Mouse (Mus musculus): Measurements from ENCODE around the gene Anpep. TPM values are rescaled to one million over a fixed set of nuclear protein-coding genes. Genes with fewer than 3 reads are reported as not detected.

The Anpep gene
- polyA plus RNA-seq, 1 experiment from 2014 or later = 7.4 TPM

DNA sequence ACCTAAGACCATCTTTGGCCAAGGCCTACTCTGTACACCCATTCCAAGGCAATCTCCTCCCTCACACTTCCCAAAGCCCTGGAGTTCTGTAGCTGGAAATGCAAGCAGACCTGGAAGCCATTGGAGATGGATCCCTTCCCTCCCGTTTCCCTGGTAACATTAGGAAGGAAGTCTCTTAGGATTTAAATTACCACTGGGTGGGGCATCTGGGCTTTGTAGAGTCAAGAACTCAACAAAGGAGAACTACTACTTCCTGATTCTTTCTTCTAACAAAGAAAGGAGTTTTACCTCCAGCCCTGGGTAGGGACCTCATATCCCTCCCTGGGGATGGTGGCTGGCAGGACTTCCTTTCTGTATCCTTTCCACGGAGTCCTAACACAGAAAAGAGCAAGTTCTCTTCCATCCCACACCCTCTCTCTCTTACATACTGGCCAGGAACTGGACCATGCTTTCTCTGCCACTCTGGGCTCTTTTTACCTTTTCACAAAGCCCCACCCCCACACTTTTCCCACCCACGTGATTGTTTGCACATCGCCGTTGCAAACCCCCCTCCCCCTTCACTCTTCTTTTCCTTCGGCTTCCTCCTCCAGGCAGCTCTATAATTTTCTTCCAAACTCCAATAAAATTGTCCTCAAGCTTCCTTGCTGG, 8.3 kb upstream of the Anpep start:
- Histone ChIP-seq H3K9me3 (ENCODE audit: control insufficient read depth, low read length) (no peaks in the 10 kb centered on the region), H3K27ac (ENCODE audit: low read length) (peak overlapping the region; percentile 43), H3K27me3 (ENCODE audit: control insufficient read depth, insufficient read depth, low read depth, low read length) (no peaks in the 10 kb centered on the region), H3K9ac (ENCODE audit: low read length) (no peak overlapping the region), H3K4me3 (ENCODE audit: low read length) (no peak overlapping the region), H3K36me3 (ENCODE audit: control insufficient read depth, insufficient read depth, low read length) (no peaks in the 10 kb centered on the region), H3K4me2 (ENCODE audit: low read depth, low read length) (no peak overlapping the region), H3K4me1 (replicated peaks; ENCODE audit: control insufficient read depth, insufficient read depth, low read length) (peaks cover 5% of the 10 kb centered on the region; the same call in 1 of the 2 replicates)
- 35% methylated on average over 6 of the region's 6 CpGs for WGBS
- ATAC-seq (ENCODE audit: low read depth) = peak; percentile 23; the same call in 1 of the 2 replicates

DNA sequence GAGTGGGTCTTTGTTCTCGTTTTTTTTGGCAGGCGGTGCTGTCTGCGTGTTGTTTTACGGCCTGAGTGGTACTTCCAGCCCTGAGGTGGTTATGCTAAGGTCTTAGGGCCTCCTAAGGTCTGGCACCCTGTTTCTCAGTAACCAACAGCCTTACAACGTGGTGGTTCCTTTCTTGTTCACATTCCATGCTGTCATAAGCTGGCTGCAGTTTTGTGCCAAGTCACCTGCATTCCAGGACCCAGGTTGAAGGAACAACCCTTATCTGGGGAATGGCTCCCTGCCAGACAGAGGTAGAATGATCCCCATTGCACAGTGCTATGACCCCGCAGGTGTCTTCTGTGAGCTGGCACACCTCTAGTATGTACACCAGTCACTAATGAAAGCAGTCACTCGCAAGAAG, 7.6 kb upstream of the Anpep start:
- H3K36me3 ChIP-seq (ENCODE audit: control insufficient read depth, insufficient read depth, low read length) = no peaks in the 10 kb centered on the region
- H3K27ac ChIP-seq (ENCODE audit: low read length) = peak overlapping the region; percentile 43
- no peak overlapping the region for H3K4me3 ChIP-seq (ENCODE audit: low read length)
- peaks cover 5% of the 10 kb centered on the region; the same call in 1 of the 2 replicates for H3K4me1 ChIP-seq (replicated peaks; ENCODE audit: control insufficient read depth, insufficient read depth, low read length)
- no peaks in the 10 kb centered on the region for H3K9me3 ChIP-seq (ENCODE audit: control insufficient read depth, low read length)
- no peak overlapping the region for H3K4me2 ChIP-seq (ENCODE audit: low read depth, low read length)
- 57% methylated on average over 7 of the region's 7 CpGs for WGBS
- no peak overlapping the region for H3K9ac ChIP-seq (ENCODE audit: low read length)
- ATAC-seq (ENCODE audit: low read depth) = peak; percentile 74
- no peaks in the 10 kb centered on the region for H3K27me3 ChIP-seq (ENCODE audit: control insufficient read depth, insufficient read depth, low read depth, low read length)

DNA sequence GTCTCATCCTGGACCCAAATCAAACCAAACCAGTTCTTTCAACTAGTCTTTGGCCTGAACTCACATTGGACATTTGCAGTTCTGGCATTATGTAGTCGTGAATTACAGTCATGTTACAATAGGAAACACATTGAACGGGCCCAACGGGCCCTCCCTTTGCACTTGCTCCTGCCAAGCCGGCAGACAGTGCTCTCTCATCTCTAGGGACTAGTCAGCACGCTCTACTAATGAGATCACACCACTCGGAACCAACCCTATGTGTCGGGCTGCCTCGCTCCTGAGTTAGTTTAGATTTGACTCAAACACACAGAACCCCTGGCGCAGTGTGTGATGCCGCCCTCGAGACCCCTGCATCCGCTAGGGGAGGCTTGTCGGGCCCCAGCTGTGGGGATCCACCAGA, 7.0 kb upstream of the Anpep start:
- 0 out of 2 replicates have a peak, but pooled peaks have one; percentile 6 for ATAC-seq (ENCODE audit: low read depth)
- H3K27ac ChIP-seq (ENCODE audit: low read length) = peak overlapping the region; percentile 43
- 74% methylated on average over 13 of the region's 13 CpGs for WGBS
- H3K4me2 ChIP-seq (ENCODE audit: low read depth, low read length) = no peak overlapping the region
- H3K9ac ChIP-seq (ENCODE audit: low read length) = no peak overlapping the region
- no peaks in the 10 kb centered on the region for H3K9me3 ChIP-seq (ENCODE audit: control insufficient read depth, low read length)
- no peaks in the 10 kb centered on the region for H3K36me3 ChIP-seq (ENCODE audit: control insufficient read depth, insufficient read depth, low read length)
- H3K4me3 ChIP-seq (ENCODE audit: low read length) = no peak overlapping the region
- H3K27me3 ChIP-seq (ENCODE audit: control insufficient read depth, insufficient read depth, low read depth, low read length) = no peaks in the 10 kb centered on the region
- peaks cover 5% of the 10 kb centered on the region; the same call in 1 of the 2 replicates for H3K4me1 ChIP-seq (replicated peaks; ENCODE audit: control insufficient read depth, insufficient read depth, low read length)

DNA sequence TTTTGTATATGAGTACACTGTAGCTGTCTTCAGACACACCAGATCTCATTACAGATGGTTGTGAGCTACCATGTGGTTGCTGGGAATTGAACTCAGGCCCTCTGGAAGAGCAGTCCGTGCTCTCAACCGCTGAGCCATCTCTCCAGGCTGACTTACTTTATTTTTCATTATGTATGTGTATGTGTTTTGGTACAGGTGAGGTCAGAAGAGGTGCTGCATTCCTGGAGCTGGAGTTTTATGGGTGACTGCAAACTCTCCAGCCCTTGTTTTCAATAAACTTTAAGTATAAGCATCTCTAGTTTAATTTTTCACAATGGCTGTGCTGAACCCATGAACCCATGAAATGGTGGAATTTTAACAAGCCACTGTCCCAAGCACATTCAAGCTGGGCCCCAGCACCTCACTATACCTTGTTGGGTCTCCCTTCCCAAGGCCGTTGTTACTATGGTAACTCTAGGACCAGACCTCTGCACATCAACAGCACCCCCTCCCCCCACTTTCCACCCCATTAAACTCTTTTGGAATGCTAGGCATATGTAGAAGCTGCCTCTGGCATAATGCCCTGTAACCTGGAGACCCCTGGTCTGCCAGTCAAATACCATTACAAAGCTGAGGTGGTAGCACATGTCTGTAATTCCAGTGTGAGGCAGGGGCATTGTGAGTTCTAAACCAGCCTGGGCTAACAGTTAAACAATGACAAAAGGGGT, 5.6 kb upstream of the Anpep start:
- ATAC-seq (ENCODE audit: low read depth) = no peak
- Histone ChIP-seq H3K27ac (ENCODE audit: low read length) (no peak overlapping the region), H3K27me3 (ENCODE audit: control insufficient read depth, insufficient read depth, low read depth, low read length) (no peaks in the 10 kb centered on the region), H3K36me3 (ENCODE audit: control insufficient read depth, insufficient read depth, low read length) (no peaks in the 10 kb centered on the region), H3K4me1 (replicated peaks; ENCODE audit: control insufficient read depth, insufficient read depth, low read length) (peaks cover 5% of the 10 kb centered on the region; the same call in 1 of the 2 replicates), H3K4me3 (ENCODE audit: low read length) (no peak overlapping the region), H3K9me3 (ENCODE audit: control insufficient read depth, low read length) (no peaks in the 10 kb centered on the region), H3K4me2 (ENCODE audit: low read depth, low read length) (no peak overlapping the region), H3K9ac (ENCODE audit: low read length) (no peak overlapping the region)
- 71% methylated on average over 3 of the region's 3 CpGs for whole genome bisulfite sequencing

DNA sequence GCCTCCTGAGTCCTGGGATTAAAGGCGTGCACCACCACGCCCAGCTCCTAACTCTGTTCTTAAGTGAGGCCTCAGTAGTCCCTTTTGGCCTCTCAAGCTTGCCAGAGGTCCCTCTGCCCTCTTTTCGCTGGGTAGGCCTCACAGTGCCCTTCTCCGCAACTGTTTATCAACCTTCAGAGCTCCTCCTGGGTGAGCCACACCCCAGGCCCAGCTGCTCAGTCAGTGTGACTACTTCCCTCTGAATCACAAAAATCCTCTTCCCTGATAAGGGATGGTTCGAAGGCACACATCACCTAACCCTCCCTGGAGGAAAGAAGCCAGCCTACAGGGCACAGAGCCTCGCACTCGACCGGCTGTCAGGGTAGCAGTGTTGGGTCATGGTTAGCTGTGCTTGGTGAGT, 935 bp upstream of the Anpep start:
- no peaks in the 10 kb centered on the region for H3K27me3 ChIP-seq (ENCODE audit: control insufficient read depth, insufficient read depth, low read depth, low read length)
- WGBS = 84% methylated on average over 8 of the region's 8 CpGs
- H3K36me3 ChIP-seq (ENCODE audit: control insufficient read depth, insufficient read depth, low read length) = no peaks in the 10 kb centered on the region
- H3K4me3 ChIP-seq (ENCODE audit: low read length) = no peak overlapping the region
- H3K27ac ChIP-seq (ENCODE audit: low read length) = no peak overlapping the region
- peaks cover 5% of the 10 kb centered on the region for H3K4me1 ChIP-seq (replicated peaks; ENCODE audit: control insufficient read depth, insufficient read depth, low read length)
- H3K9me3 ChIP-seq (ENCODE audit: control insufficient read depth, low read length) = no peaks in the 10 kb centered on the region
- no peak for ATAC-seq (ENCODE audit: low read depth)
- H3K9ac ChIP-seq (ENCODE audit: low read length) = no peak overlapping the region
- H3K4me2 ChIP-seq (ENCODE audit: low read depth, low read length) = no peak overlapping the region

DNA sequence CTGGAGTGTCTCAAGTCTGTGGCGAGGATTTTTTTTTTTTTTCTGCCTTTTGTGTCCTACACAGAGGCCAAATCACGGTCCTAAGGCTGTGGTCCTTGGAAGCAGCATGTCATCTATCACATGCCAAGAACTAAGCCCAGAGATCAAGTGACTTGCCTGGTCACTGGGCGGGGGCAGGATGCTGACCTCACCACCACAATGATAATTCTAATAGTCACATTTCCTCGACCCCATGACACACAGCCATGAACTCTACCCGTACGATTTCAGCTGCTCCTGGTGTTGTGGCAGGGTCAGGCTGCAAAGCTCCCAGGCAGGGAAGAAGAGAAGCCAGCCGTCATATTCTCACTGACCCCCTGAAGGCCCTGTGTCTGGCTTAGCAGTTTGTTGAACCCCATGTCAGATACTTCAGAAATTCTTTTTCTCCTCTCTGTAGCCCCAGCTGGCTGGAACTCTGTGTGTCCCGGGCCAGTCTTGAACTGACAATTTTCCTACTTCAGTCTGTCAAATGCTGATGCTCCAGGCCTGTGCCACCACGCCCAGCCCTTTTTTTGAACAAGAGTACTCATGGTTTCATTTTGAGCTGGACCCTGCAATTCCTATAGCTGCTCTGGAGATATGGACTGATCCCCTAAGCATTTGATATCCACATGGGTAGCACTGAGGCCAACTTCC, 1.8 kb downstream of the Anpep start:
- Histone ChIP-seq H3K4me1 (replicated peaks; ENCODE audit: control insufficient read depth, insufficient read depth, low read length) (peaks cover 5% of the 10 kb centered on the region), H3K27ac (ENCODE audit: low read length) (no peak overlapping the region), H3K9me3 (ENCODE audit: control insufficient read depth, low read length) (no peaks in the 10 kb centered on the region), H3K4me3 (ENCODE audit: low read length) (no peak overlapping the region), H3K36me3 (ENCODE audit: control insufficient read depth, insufficient read depth, low read length) (no peaks in the 10 kb centered on the region), H3K9ac (ENCODE audit: low read length) (no peak overlapping the region), H3K27me3 (ENCODE audit: control insufficient read depth, insufficient read depth, low read depth, low read length) (no peaks in the 10 kb centered on the region), H3K4me2 (ENCODE audit: low read depth, low read length) (no peak overlapping the region)
- WGBS = 50% methylated on average over 9 of the region's 9 CpGs
- ATAC-seq (ENCODE audit: low read depth) = no peak

DNA sequence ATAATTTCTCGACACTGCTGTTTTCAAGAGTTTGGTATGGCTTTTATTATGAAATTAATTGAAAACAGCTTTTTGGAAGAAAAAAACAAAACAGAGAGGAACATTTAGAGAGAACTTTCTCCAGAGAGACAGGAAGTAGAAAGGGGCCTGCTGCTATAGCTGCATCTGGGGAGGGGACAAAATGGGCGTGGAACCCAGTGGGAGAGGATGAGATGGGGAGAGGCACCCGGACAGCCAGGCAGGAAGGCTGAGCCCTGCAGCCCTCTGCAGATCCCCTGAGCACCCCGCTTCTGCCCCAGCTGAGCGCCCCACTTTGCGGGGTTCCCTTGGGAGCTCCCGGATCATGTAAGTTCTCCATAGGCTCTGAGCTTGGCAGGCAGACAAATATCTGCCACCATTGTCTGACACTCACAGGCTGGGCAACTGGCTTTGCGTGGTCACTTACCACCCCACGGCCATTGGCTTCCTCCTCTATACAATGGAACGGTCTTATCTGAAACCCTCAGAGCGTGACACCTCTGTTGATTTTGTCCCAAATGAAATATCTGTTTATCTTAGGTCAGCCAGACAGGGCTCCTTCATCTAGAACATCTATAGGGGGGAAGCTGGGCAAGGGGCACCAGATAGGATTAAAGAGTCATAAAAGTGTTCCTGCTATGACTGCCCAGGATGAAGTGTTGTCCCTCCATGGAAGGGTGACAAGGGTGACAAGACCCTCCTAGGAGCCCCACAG, 2.5 kb downstream of the Anpep start:
- H3K27ac ChIP-seq (ENCODE audit: low read length) = no peak overlapping the region
- ATAC-seq (ENCODE audit: low read depth) = 0 out of 2 replicates have a peak, but pooled peaks have one; percentile 23
- no peaks in the 10 kb centered on the region for H3K9me3 ChIP-seq (ENCODE audit: control insufficient read depth, low read length)
- H3K9ac ChIP-seq (ENCODE audit: low read length) = no peak overlapping the region
- H3K4me3 ChIP-seq (ENCODE audit: low read length) = no peak overlapping the region
- H3K27me3 ChIP-seq (ENCODE audit: control insufficient read depth, insufficient read depth, low read depth, low read length) = no peaks in the 10 kb centered on the region
- H3K4me1 ChIP-seq (replicated peaks; ENCODE audit: control insufficient read depth, insufficient read depth, low read length) = peaks cover 5% of the 10 kb centered on the region
- 37% methylated on average over 11 of the region's 11 CpGs for WGBS
- H3K36me3 ChIP-seq (ENCODE audit: control insufficient read depth, insufficient read depth, low read length) = no peaks in the 10 kb centered on the region
- no peak overlapping the region for H3K4me2 ChIP-seq (ENCODE audit: low read depth, low read length)

DNA sequence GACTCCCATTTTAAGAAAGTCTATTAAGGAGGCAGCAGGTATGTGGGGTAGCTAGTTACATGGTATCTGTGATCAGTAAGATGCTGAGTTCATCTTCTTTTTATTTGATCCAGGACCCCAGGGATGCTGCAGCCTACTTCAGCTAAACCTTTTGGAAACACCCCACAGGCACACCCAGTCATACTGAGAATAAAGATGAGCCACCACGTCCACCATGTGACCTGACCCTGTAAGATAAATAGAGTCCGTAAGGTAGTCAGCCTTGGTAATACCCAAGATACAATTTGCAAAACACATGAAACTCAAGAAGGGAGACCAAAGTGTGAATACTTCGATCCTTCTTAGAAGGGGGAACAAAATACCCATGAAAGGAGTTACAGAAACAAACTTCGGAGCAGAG, 4.6 kb downstream of the Anpep start:
- H3K9ac ChIP-seq (ENCODE audit: low read length) = no peak overlapping the region
- no peak overlapping the region for H3K4me3 ChIP-seq (ENCODE audit: low read length)
- ATAC-seq (ENCODE audit: low read depth) = no peak
- no peaks in the 10 kb centered on the region for H3K9me3 ChIP-seq (ENCODE audit: control insufficient read depth, low read length)
- H3K4me1 ChIP-seq (replicated peaks; ENCODE audit: control insufficient read depth, insufficient read depth, low read length) = peaks cover 5% of the 10 kb centered on the region
- H3K27ac ChIP-seq (ENCODE audit: low read length) = no peak overlapping the region
- 82% methylated on average over 4 of the region's 4 CpGs for WGBS
- H3K27me3 ChIP-seq (ENCODE audit: control insufficient read depth, insufficient read depth, low read depth, low read length) = no peaks in the 10 kb centered on the region
- no peak overlapping the region for H3K4me2 ChIP-seq (ENCODE audit: low read depth, low read length)
- no peaks in the 10 kb centered on the region for H3K36me3 ChIP-seq (ENCODE audit: control insufficient read depth, insufficient read depth, low read length)
